Mouse (Mus musculus) heart, postnatal 4 days (tissue): ENCODE results near the gene Taf4. TPM values are rescaled to one million over a fixed set of nuclear protein-coding genes. Genes with fewer than 3 reads are reported as not detected.

Experiments used
- DNase-seq: peaks from one replicate; pipeline ENCODE4 v3.0.0; 2021
- total RNA-seq, 2 experiments: library from RNA; stranded (reverse); gene quantifications; 2 replicates each; pipeline ENCODE4 v1.2.3; 2021

The Taf4 gene
- 10 to 100 TPM; 18.3 to 20.6 TPM for total RNA-seq

DNA sequence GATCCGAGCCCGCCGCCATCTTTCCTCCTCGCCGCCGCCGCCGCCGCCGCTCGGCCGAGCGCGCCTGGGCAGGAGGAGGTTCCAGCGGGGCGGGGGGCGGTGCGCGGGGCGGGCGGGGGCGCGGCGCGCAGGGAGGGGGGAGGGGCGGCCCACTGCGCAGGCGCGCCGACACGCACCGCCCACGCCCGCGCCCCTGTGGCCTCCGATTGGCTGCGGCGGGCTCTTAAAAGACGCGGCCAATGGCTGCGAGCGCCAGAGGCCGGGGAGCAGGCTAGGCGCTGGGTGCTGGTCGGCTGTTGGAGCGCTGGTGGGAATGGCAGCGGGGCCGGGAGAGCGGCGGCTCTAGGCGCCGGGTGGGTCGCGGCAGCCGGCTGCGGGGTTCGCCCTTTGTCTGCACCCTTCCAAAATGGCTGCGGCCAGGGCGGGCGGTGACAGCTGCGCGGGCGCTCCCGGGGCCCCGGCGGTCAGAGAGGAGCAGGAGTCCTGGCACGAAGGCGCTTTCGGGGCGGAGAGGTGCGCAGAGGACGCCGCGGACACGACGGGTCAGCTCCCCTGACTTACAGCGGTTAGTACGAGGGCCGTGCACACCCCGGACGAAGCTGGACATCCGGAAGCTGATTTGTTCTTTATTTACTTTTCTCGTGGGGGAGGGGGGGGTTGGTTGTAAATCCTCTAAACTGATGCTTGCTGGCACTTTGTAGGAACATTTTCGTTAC, at the start of gene Taf4:
Gene Taf4 (minus strand): TSS at position 19 of the 716 bp plus-strand sequence.
- DNase-seq = peak; percentile 92

DNA sequence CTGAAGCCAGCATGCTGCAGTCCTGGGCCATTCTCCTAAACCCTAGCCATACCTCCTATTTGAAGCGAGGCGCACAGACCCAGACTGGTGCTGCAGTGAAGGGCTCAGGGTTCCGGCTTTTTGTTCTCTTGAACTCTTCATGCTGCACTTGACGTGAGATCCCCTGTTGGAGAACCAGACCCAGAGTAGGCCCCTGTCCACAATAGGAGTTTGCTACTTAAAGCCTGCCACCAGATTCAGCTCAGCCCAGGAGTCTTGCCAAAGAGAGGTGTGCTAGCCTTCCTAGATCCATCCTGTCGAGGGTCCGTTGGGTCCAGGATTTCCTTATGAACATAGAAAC, 49.4 kb upstream of the Taf4 start:
- DNase-seq = no peak

DNA sequence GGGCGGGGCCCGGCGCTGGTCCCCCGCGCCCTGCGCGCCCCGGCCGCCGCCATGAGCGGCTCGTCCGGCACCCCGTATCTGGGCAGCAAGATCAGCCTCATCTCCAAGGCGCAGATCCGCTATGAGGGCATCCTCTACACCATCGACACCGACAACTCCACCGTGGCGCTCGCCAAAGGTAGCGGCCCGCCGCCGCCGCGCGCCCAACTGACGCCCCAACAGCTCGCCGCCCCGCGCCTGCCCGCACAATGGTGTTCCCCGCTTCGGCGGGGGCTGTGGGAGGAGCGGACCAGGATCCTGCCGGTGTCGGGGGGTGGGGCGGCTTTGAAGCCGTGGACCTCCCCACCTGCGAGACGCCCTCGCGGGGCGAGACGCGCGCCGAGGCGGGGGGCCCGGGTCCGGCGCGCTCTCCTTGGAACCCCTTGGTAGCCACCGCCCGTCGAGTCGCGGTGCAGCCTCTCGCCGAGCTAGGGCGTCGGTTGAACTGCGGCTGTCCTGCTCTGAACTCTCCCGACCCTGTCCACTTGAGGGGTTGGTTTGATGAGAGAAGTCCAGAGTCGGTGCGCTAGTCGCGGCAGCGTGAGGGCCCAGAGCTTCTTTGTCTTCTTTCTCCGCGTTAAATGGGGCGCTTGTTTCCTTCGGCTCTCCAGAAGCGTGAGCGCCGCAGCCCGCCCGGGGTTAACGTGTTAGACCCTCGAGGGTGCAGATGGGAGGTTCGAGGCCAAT, 48.9 kb upstream of the Taf4 start:
- DNase-seq = peak; percentile 47

DNA sequence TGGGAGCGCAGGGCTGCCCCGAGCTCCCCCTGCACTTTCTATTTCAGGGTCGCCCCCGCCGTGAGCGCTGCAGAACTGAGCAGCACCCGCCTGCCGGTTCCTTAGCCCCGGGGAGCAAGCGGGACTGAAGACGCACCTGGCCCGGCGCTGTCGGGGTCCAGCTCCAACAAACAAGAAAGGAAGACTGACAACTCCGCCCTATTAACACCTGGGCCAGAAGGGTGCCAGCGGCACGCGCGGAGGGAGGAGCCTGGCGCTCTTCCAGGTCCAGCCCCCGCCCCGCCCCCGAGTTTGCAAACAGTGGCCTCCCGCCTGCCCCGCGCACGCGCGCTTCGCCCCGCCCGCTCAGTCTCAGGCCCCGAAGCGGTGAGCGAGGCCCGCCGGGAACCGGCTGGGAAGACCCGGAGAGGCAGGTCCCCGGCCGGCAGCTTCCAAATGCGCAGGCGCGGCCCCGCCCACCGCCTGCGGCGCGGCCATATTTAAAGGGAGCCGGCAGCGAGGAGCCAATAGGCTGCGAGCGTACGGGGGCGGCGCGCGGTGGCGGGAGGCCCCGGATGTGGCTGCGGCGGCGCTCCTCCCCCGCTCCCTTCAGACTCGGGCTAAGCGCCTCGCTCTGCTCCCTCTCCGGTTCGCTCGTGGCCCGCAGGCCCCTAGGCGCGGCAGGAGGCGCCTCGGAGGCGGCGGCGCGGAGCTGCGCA, 48.1 kb upstream of the Taf4 start, which contains the start of gene Lsm14b:
Gene Lsm14b (plus strand): TSS at position 587 of the 698 bp plus-strand sequence.
- peak; percentile 99 for DNase-seq

DNA sequence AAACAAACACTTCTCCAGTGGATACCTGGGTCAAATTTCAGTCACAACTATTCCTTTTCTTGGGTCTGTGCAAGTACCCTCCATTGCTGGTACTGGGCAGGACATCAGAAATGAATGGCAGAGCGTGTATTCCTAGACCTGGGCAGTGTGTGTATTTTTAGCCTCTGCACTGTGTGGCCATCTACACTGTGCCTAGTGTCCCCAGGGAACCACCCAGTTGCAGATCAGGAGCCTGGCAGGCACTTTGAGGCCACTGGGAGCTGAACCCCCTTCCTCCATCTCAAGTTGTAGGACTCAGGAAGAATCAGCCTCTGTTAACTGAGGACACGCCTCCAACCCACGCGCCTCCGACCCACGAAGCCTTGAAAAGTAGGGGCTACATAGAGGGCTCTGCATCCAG, 46.3 kb upstream of the Taf4 start:
- DNase-seq = no peak

DNA sequence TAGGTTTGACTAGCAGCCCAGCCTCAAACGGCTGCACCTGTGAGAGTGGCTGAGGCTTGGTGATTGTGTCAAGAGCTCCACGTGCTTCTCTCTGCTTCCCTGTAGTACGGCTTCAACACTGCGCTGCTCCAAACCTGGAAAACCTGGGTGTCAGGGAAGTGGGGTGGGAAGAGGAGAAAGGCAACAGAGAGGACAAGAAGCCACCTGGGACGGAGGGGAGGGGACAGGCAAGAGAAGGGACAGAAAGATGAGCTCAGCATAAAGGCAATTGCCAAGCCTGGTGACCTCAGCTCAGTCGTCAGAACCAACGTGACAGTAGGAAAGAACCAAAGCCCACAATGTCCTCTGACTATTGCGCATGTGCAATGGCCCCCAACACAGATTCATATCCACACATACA, 44.5 kb upstream of the Taf4 start:
- no peak for DNase-seq

DNA sequence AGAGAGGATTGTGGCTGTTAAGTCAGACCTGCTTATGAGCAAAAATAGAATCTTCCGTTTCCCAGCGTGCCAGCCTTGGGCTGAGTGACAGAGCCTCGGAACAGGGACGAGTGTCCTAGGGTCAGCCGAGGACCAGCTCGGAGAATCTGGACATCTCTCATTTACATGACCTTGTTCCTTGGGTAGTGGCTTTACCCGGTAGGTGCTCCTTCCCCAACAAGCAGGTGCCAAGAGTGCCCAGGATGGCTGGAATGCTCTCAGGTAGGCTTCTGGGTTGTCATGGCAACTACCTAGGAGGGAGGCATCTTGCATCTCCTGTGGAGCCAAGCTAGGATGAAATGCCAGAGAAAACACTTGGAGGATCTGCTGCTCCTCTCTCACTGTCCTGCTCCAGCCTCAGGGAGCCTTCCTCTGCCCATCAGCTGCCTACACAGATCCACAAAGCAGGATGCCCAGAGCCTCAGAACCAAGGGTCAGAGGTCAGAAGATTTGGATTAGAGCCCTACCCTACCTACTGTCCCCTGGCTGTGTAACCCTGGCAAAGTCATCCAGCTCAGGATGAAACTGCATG, 43.7 kb upstream of the Taf4 start:
- DNase-seq = no peak

DNA sequence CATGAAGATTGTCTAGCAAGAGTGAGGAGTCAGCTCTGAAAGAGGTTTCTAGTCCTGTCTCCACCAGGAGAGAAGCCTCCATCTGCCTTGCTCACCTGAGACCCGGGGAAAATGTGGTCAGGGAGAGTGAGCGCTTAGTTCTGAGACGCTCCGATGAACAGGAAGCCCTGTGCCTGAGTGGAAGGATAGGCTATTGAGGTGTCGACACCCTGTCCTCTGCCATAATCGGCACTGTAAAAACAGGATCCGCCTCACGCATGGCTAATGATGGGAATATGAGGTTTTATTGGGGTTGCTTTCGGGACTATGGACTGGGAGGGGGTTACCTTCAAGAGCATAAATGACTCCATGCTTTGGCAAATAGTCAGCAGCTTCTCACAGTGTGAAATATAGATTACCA, 42.1 kb upstream of the Taf4 start:
- no peak for DNase-seq

DNA sequence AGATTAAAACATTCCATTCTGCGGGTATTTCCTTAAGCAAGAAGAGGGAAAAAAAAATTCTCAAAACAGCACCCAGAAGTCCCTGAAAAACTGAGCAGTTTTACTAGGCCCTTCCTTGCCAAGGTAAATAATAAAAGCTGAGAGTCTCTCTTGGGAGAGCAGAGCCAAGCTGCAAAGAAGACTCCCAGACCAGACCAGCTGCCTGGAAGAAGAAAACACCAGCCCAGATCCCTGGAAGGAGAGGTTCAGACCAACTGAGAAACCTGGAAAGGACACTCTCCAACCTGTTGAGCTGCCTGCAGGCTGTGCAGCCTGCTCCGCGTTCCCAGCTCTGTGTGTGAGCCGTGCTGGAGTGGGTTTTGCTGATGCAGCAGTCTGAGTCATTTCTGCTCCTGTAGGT, 41.2 kb upstream of the Taf4 start:
- no peak for DNase-seq

DNA sequence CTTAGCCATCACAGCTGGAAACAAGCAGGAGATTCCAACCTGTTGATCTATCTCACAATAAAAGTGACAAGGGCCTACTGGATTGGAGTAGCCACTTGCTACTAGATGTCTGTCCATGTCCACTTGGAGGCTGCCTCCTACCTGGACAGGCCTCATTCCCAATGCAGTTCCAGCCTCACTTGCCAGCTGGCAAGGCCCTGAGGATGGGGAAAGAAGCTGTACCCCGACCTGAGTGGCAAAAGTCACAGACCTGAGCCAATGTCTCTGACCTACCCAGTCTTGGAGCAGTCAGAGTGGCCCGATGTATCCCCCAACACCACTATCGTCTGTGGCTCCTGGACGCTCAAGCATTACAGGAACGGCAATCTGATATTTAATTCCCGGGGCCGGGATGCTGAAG, 37.2 kb upstream of the Taf4 start:
- no peak for DNase-seq

DNA sequence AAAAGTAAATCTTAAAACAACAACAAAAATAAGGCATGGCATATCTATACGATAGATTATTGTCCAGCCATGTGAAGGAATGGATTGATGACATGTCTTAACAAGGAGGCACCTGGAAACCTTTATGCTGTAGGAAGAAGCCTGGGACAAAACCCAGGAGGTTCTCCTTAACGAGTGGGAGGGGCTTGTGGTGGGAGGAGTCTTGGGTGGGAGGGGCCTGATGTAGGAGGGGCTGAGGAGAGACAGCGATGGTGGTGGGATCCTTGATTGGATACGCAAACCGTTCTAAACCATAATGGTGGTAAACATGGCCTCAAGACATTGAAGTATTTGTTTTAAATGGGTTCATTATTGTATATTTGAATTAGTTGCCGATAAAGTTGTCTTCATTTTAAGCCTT, 34.9 kb upstream of the Taf4 start:
- no peak for DNase-seq

DNA sequence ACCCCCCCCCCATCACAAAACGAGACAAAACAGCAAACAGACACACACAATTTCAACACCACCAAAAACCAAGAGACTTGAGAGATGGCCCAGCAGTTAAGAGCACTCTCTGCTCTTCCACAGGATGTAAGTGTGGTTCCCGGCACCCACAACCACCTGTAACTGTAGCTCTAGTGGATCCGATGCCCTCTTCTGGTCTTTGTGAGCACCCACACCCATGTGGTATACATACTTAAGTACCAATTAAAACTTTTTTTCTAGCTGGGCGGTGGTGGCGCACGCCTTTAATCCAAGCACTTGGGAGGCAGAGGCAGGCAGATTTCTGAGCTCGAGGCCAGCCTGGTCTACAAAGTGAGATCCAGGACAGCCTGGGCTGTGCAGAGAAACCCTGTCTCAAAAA, 34.2 kb upstream of the Taf4 start:
- no peak for DNase-seq

DNA sequence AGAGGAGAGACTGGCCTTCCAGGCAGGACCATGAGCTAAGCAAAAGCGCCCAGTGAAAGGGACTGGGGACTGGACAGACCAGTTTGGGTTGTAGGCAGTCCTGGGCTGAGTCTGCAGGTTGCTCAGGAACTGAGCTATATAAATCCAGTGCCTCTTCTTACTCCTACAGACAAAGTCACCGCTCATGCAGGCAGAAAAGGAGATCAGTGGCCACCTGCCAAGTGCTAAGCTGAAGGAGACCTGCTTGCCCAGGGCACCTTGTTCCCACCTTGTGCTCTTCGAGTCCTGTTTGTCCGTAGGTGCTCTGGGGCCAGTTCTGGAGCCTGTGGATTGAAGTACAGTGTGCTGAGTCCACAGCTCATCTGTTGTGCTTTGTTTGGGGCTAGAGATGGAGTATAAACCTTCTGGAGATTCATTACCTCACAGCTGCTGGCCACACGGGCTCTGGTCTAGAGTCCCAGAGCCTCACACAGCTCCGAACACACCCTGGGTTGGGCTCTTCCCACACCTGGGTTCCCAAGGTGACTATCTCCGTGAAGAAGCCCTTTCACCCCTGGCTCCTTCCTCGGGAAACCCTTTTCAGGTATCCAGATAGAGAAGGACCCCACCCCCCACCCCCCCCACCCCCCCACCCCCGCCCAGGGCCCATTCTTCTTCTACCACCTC, 30.0 kb upstream of the Taf4 start:
- no peak for DNase-seq

DNA sequence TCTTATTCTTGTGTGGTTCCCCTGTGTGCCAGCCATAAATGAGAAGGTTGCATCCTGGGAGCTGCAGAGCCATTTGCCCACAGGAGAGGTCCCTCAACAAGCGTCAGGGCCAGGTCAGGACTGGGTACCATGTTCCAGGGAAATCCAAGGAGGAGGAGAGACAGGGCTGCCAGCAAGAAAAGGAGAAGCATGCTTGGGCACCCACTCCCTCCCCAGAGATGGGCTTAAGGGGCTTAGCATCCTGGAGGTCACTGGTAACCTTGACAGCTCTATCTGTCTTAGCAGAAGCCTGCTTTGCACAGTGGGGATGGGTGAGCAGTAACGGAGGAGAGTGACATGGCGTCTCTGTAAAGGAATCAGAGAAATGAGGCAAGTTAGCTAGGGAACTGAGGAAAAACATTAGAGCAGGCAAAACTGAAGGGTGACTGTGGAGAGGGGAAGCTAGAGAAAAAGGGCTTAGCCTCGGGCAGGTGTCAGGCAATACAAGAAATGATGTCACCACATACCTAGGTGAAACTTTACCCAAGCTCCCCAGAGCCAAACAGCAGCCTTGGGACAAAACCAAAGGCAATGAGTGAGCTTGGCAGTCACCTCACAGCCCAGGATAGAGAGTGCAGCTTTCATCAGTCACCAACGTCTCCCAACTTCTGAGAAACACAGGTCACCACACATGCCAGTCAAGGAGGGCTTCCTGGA, 29.4 kb upstream of the Taf4 start:
- no peak for DNase-seq

DNA sequence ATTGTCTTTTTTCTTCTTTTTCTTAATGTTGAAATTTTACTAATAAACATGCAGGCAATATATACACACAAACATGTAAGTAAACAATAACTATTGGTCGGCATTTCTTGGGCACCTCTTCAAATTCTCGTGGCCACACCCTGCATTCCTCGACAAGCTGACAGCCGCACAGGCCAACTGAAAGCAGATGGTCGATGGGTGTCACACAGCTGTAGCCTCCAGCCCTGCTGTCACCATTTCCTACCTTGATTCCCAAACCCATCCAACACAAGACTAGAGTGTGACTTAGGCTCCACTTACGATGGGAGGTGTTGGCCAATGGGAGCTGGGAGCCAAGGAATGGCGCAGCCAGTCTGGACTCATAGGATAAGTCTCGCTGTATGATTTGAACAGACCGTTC, 25.2 kb upstream of the Taf4 start:
- DNase-seq = no peak

DNA sequence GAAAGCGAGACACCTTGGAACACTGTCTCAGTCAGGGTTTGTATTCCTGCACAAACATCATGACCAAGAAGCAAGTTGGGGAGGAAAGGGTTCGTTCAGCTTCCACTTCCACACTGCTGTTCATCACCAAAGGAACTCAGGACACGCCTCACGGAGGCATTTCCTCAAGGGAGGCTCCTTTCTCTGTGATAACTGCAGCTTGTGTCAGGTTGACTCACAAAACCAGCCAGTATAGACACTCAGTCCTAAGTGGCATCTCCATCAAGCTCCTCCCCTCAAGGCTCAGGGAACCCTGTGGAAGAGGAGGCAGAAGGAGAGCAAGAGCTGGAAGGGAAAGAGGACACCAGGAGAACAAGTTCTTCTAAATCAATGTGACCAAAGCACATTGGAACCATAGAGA, 22.0 kb upstream of the Taf4 start:
- DNase-seq = no peak

DNA sequence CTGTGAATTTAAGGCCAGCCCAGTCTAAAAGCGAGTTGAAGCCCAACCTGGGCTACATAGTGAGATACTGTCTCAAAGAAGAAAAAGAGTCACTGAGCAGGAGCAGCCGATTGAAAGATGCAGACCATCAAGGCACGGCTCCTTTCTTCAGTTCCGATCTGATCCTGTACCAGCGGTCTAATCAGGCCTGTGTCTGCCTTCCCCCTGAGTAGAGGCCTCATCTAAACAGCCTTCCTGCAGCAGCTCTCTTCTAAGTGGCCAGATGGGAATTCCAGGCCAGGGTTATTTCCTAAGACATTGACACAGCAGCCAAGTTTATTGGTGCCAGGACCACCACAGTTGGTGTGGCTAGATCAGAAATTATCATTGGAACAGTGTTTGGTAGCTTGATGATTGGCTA, 16.6 kb upstream of the Taf4 start:
- DNase-seq = no peak

DNA sequence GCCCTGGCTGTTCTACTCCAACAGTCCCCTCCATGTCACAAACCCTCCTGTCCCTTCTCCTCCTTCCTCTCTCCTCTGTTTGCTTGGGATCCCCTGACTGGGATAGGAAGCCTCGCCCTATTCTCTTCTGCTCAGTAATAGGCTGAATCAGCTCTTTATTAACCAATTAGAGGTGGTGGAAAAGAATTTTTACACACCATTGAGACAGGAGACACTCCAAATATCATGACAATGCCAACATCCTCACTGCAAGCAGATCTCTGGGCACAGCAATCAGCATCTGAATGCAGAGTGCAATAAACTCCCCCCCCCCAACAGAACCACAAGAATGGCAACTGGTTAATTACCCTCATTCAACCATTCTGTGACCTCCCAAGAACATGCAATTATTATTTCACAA, 12.7 kb upstream of the Taf4 start:
- DNase-seq = no peak

DNA sequence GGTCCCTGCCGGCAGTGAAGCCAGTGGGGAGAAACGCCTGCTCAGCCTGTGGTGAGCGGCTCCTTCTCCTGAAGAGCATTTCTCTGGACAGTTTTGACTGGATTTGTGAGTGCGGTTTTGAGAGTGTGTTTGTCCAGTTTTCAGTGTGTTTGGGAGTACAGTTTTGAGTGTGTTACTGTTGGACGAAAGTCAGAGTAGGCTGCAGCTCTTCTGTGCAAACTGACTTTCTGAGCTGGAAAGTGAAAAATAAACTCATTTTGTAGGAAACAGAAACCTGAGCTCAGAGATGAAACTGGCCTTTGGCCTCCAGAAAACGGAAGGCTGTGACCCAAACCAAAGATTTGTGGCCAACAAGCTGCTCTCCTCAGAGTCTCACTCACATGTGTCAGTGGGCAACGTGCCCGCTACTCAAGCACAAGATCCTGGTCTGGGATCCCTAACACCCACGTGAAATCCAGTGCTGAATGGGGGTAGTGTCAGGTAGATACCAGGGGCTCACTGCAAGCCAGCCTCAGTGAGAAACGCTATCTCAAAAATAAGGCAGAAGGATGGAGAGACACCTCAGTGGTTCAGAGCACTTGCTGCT, 10.1 kb upstream of the Taf4 start:
- no peak for DNase-seq

DNA sequence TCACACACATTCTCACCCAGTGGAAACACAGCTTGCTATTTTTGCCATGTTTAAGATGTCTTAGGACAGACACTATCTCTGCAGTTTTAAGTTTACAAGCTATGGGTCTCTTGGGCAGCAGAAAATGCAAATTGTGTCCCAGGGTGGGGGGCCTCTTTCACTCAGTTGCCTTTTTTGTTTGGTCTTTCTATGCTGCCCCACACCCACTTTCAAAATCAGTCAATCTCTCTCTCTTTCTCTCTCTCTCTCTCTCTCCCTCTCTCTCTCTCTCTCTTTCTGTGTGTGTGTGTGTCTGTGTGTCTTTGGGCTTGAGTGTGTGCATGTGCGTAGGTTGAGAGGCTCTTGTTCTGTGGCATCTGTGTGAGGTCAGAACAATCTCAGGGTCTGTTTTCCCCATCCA, 9.2 kb upstream of the Taf4 start:
- DNase-seq = no peak

DNA sequence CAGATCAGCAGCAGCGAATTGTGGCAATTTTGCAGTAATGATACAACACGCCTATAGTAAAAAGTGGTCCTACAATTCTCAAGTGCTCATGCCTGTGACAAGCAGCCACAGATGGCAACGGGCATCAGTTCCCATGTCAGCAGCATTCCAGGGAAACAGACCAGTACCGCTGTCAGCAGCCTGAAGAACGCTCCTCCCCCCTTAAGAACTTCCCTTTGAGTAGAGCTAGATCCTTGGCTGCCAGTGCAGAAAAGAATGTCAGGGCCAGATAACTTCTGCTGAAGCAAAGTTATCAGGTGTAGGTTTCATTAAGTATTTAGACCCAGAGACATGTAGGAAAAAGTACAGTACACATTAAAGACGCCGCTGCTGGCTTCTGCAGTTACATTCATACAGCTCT, 8.4 kb upstream of the Taf4 start:
- no peak for DNase-seq

DNA sequence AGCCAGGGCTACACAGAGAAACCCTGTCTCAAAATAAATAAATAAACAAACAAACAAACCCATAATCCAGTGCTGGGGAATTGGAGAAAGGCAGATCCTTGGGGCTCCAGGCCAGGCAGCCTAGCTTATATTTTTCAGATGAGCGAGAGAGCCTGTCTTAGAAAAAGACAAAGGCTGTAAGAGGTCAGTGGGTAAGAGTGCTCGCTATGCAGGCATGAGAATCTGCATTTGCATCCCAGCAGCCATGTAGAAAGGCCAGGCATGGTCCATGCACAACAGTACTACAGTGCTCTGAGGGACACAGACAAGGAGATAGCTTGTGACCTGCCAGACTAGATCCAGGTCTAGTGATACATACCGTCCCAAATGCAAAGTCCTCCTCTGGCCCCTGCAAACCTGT, 6.3 kb upstream of the Taf4 start:
- no peak for DNase-seq
